Mouse (Mus musculus): ENCODE measurements at regions not wholly inside any gene's neighbourhood (a gene's known extent, or its start where the extent isn't known, plus 50 kb on each side); places are given as distances from the start of the nearest gene placed in this dataset.

GRCm38 (mm10) chr11:19644116-19644795 lies 279.9 kb upstream of the Spred2 start:
- no peaks in the 10 kb centered on the region for H3K9me3 ChIP-seq (ENCODE audit: control insufficient read depth, low read length)
- no peak overlapping the region for H3K9ac ChIP-seq (ENCODE audit: low read depth, low read length)
- H3K4me1 ChIP-seq (replicated peaks; ENCODE audit: control insufficient read depth, insufficient read depth, low read length): no peaks in the 10 kb centered on the region
- 42% methylated on average over 7 of the region's 7 CpGs for WGBS
- no peak for DNase-seq (ENCODE audit: low spot score)
- H3K27ac ChIP-seq (ENCODE audit: low read depth, low read length): no peak overlapping the region
- no peaks in the 10 kb centered on the region for H3K36me3 ChIP-seq (ENCODE audit: control insufficient read depth, insufficient read depth, low read length)
- no peaks in the 10 kb centered on the region for H3K27me3 ChIP-seq (replicated peaks; ENCODE audit: control insufficient read depth, insufficient read depth, low read length)
- ATAC-seq (replicated peaks; ENCODE audit: low FRiP score): no peak
- H3K4me2 ChIP-seq: no peak overlapping the region
- no peak overlapping the region for H3K4me3 ChIP-seq (ENCODE audit: low read depth, low read length)

GRCm38 (mm10) chr11:19645106-19645505 lies 279.1 kb upstream of the Spred2 start:
- H3K4me2 ChIP-seq: no peak overlapping the region
- no peaks in the 10 kb centered on the region for H3K4me1 ChIP-seq (replicated peaks; ENCODE audit: control insufficient read depth, insufficient read depth, low read length)

GRCm38 (mm10) chr11:19651522-19651921 lies 272.7 kb upstream of the Spred2 start:
- Histone ChIP-seq H3K27me3 (replicated peaks; ENCODE audit: control insufficient read depth, insufficient read depth, low read length) (no peaks in the 10 kb centered on the region), H3K9ac (ENCODE audit: low read depth, low read length) (no peak overlapping the region), H3K4me3 (ENCODE audit: low read depth, low read length) (no peak overlapping the region), H3K36me3 (ENCODE audit: control insufficient read depth, insufficient read depth, low read length) (no peaks in the 10 kb centered on the region), H3K4me2 (no peak overlapping the region), H3K4me1 (replicated peaks; ENCODE audit: control insufficient read depth, insufficient read depth, low read length) (no peaks in the 10 kb centered on the region), H3K9me3 (ENCODE audit: control insufficient read depth, low read length) (no peaks in the 10 kb centered on the region), H3K27ac (ENCODE audit: low read depth, low read length) (no peak overlapping the region)
- WGBS: 49% methylated on average over 6 of the region's 6 CpGs
- ATAC-seq (replicated peaks; ENCODE audit: low FRiP score) (no peak), DNase-seq (ENCODE audit: low spot score) (no peak)

More at GRCm38 (mm10) chr11:19645106-19645505, 279.1 kb upstream of the Spred2 start:
- Histone ChIP-seq H3K27ac (ENCODE audit: low read depth, low read length) (no peak overlapping the region), H3K4me3 (ENCODE audit: low read depth, low read length) (no peak overlapping the region), H3K36me3 (ENCODE audit: control insufficient read depth, insufficient read depth, low read length) (no peaks in the 10 kb centered on the region), H3K27me3 (replicated peaks; ENCODE audit: control insufficient read depth, insufficient read depth, low read length) (no peaks in the 10 kb centered on the region), H3K9me3 (ENCODE audit: control insufficient read depth, low read length) (no peaks in the 10 kb centered on the region), H3K9ac (ENCODE audit: low read depth, low read length) (no peak overlapping the region)
- 64% methylated on average over 5 of the region's 5 CpGs for WGBS
- no peak for DNase-seq (ENCODE audit: low spot score)
- no peak for ATAC-seq (replicated peaks; ENCODE audit: low FRiP score)

- H3K4me3 ChIP-seq (ENCODE audit: low read depth, low read length): no peak overlapping the region
- H3K27me3 ChIP-seq (replicated peaks; ENCODE audit: control insufficient read depth, insufficient read depth, low read length): no peaks in the 10 kb centered on the region
- H3K36me3 ChIP-seq (ENCODE audit: control insufficient read depth, insufficient read depth, low read length): no peaks in the 10 kb centered on the region
- H3K9me3 ChIP-seq (ENCODE audit: control insufficient read depth, low read length): no peaks in the 10 kb centered on the region
- no peak overlapping the region for H3K4me2 ChIP-seq
- no peak overlapping the region for H3K9ac ChIP-seq (ENCODE audit: low read depth, low read length)
- ATAC-seq (replicated peaks; ENCODE audit: low FRiP score) (no peak), DNase-seq (ENCODE audit: low spot score) (no peak)
- WGBS: 71% methylated on average over 7 of the region's 7 CpGs
- H3K4me1 ChIP-seq (replicated peaks; ENCODE audit: control insufficient read depth, insufficient read depth, low read length): no peaks in the 10 kb centered on the region
- H3K27ac ChIP-seq (ENCODE audit: low read depth, low read length): no peak overlapping the region
Measured at GRCm38 (mm10) chr11:19651929-19652328, 272.2 kb upstream of the Spred2 start.

- Histone ChIP-seq H3K9ac (ENCODE audit: low read depth, low read length) (no peak overlapping the region), H3K27me3 (replicated peaks; ENCODE audit: control insufficient read depth, insufficient read depth, low read length) (no peaks in the 10 kb centered on the region), H3K9me3 (ENCODE audit: control insufficient read depth, low read length) (no peaks in the 10 kb centered on the region), H3K27ac (ENCODE audit: low read depth, low read length) (no peak overlapping the region), H3K4me1 (replicated peaks; ENCODE audit: control insufficient read depth, insufficient read depth, low read length) (no peaks in the 10 kb centered on the region), H3K4me3 (ENCODE audit: low read depth, low read length) (no peak overlapping the region), H3K36me3 (ENCODE audit: control insufficient read depth, insufficient read depth, low read length) (no peaks in the 10 kb centered on the region), H3K4me2 (no peak overlapping the region)
- 71% methylated on average over 4 of the region's 4 CpGs for WGBS
- ATAC-seq (replicated peaks; ENCODE audit: low FRiP score) (no peak), DNase-seq (ENCODE audit: low spot score) (no peak)
Measured at GRCm38 (mm10) chr11:19659511-19659910, 264.7 kb upstream of the Spred2 start.

GRCm38 (mm10) chr11:19666732-19667131 lies 257.4 kb upstream of the Spred2 start:
- no peaks in the 10 kb centered on the region for H3K4me1 ChIP-seq (replicated peaks; ENCODE audit: control insufficient read depth, insufficient read depth, low read length)
- H3K9ac ChIP-seq (ENCODE audit: low read depth, low read length): no peak overlapping the region
- ATAC-seq (replicated peaks; ENCODE audit: low FRiP score) (no peak), DNase-seq (ENCODE audit: low spot score) (no peak)
- no peaks in the 10 kb centered on the region for H3K36me3 ChIP-seq (ENCODE audit: control insufficient read depth, insufficient read depth, low read length)
- no peak overlapping the region for H3K27ac ChIP-seq (ENCODE audit: low read depth, low read length)
- no peaks in the 10 kb centered on the region for H3K27me3 ChIP-seq (replicated peaks; ENCODE audit: control insufficient read depth, insufficient read depth, low read length)
- WGBS: 84% methylated on average over 4 of the region's 4 CpGs
- H3K9me3 ChIP-seq (ENCODE audit: control insufficient read depth, low read length): no peaks in the 10 kb centered on the region
- no peak overlapping the region for H3K4me3 ChIP-seq (ENCODE audit: low read depth, low read length)
- H3K4me2 ChIP-seq: no peak overlapping the region

- H3K27ac ChIP-seq (ENCODE audit: low read depth, low read length): no peak overlapping the region
- no peaks in the 10 kb centered on the region for H3K4me1 ChIP-seq (replicated peaks; ENCODE audit: control insufficient read depth, insufficient read depth, low read length)
- 62% methylated on average over 13 of the region's 13 CpGs for WGBS
- ATAC-seq (replicated peaks; ENCODE audit: low FRiP score): no peak
- H3K4me3 ChIP-seq (ENCODE audit: low read depth, low read length): no peak overlapping the region
- no peak for DNase-seq (ENCODE audit: low spot score)
- H3K9ac ChIP-seq (ENCODE audit: low read depth, low read length): no peak overlapping the region
- H3K9me3 ChIP-seq (ENCODE audit: control insufficient read depth, low read length): no peaks in the 10 kb centered on the region
- H3K27me3 ChIP-seq (replicated peaks; ENCODE audit: control insufficient read depth, insufficient read depth, low read length): no peaks in the 10 kb centered on the region
- no peak overlapping the region for H3K4me2 ChIP-seq
- H3K36me3 ChIP-seq (ENCODE audit: control insufficient read depth, insufficient read depth, low read length): no peaks in the 10 kb centered on the region
Measured at GRCm38 (mm10) chr11:19670853-19671530, 253.2 kb upstream of the Spred2 start.

GRCm38 (mm10) chr11:19673012-19673411 lies 251.2 kb upstream of the Spred2 start:
- no peaks in the 10 kb centered on the region for H3K9me3 ChIP-seq (ENCODE audit: control insufficient read depth, low read length)
- H3K4me1 ChIP-seq (replicated peaks; ENCODE audit: control insufficient read depth, insufficient read depth, low read length): no peaks in the 10 kb centered on the region
- H3K27ac ChIP-seq (ENCODE audit: low read depth, low read length): no peak overlapping the region
- DNase-seq (ENCODE audit: low spot score) (no peak), ATAC-seq (replicated peaks; ENCODE audit: low FRiP score) (no peak)
- no peaks in the 10 kb centered on the region for H3K36me3 ChIP-seq (ENCODE audit: control insufficient read depth, insufficient read depth, low read length)
- WGBS: 60% methylated on average over 1 of the region's 1 CpGs
- H3K4me2 ChIP-seq: no peak overlapping the region
- no peaks in the 10 kb centered on the region for H3K27me3 ChIP-seq (replicated peaks; ENCODE audit: control insufficient read depth, insufficient read depth, low read length)
- H3K4me3 ChIP-seq (ENCODE audit: low read depth, low read length): no peak overlapping the region
- no peak overlapping the region for H3K9ac ChIP-seq (ENCODE audit: low read depth, low read length)

GRCm38 (mm10) chr11:19676514-19676913 lies 247.7 kb upstream of the Spred2 start:
- WGBS: 74% methylated on average over 1 of the region's 1 CpGs
- H3K4me1 ChIP-seq (replicated peaks; ENCODE audit: control insufficient read depth, insufficient read depth, low read length): no peaks in the 10 kb centered on the region
- ATAC-seq (replicated peaks; ENCODE audit: low FRiP score): no peak

More at GRCm38 (mm10) chr11:19676514-19676913, 247.7 kb upstream of the Spred2 start:
- no peaks in the 10 kb centered on the region for H3K9me3 ChIP-seq (ENCODE audit: control insufficient read depth, low read length)
- no peak for DNase-seq (ENCODE audit: low spot score)
- H3K36me3 ChIP-seq (ENCODE audit: control insufficient read depth, insufficient read depth, low read length): no peaks in the 10 kb centered on the region
- no peak overlapping the region for H3K4me2 ChIP-seq
- H3K4me3 ChIP-seq (ENCODE audit: low read depth, low read length): no peak overlapping the region
- H3K27me3 ChIP-seq (replicated peaks; ENCODE audit: control insufficient read depth, insufficient read depth, low read length): no peaks in the 10 kb centered on the region
- H3K9ac ChIP-seq (ENCODE audit: low read depth, low read length): no peak overlapping the region
- no peak overlapping the region for H3K27ac ChIP-seq (ENCODE audit: low read depth, low read length)

Measured in liver, embryonic 11.5 days (tissue).